Mouse (Mus musculus) lung, adult 2 months (tissue): ENCODE measurements around the gene Prkcg.

Source experiments
- CTCF ChIP-seq: fragments of 200-500 bp; IDR thresholded peaks from 2 replicates; pipeline ENCODE4 v1.5.1; 2011; ENCODE audit warnings: mild to moderate bottlenecking, low read length, control low read depth; ENCODE audit not compliant: insufficient read depth
- POLR2A ChIP-seq: fragments of 200-500 bp; IDR thresholded peaks from 2 replicates; pipeline ENCODE4 v1.6.1; 2011; ENCODE audit warnings: low read depth, mild to moderate bottlenecking, control low read depth, low read length, borderline replicate concordance; ENCODE audit errors: extremely low read depth

- TF ChIP-seq POLR2A (no peak), CTCF (no peak)
Observed at GRCm38 (mm10) chr7:3265311-3265710, 23.7 kb upstream of the Prkcg start.
